Mouse (Mus musculus) lung, postnatal 4 days (tissue): ENCODE data around the gene Prpf8.
"Not testable (repeated sequence)": the region's sequence is repeated elsewhere in the genome, so short reads cannot be mapped to it uniquely, and the experiment has no call there.

Experiments used
- DNase-seq, 2 experiments: peaks; one replicate each; pipeline ENCODE4 v3.0.0; 2021

The Prpf8 gene

DNA sequence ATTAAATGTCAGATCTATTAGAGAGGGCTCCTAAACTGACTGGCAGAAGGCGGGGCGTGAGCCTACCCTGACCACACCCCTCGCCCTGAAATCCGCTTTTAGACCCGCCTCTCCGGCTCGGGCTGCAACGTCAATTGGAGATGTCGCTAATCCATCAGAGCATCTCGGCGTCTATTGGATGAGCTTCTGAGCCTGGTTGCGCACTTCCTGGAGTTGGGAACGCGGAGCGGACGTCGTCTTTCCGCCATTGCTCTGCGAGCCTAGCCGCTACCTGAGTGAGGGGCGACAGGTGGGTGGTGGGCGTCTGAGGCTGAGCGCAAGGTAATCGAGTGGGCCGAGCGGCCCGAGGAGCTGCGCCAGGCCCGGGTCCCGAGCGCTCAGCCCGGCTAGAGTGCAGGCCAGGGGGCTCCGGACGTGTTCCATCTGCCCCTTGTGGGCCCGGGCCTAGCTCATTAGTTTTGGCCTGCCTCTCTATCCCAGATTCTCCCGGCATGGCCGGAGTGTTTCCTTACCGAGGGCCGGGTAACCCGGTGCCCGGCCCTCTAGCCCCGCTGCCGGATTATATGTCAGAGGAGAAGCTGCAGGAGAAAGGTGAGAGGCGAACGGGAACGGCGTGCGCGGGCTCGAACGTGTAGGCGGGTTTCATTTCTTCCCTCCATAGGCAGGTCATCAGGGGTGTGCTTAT is at the start of gene Prpf8:
Gene Prpf8 (plus strand): TSS at position 216 of the 685 bp plus-strand sequence.
- peak; percentile 97 to 98 for DNase-seq

DNA sequence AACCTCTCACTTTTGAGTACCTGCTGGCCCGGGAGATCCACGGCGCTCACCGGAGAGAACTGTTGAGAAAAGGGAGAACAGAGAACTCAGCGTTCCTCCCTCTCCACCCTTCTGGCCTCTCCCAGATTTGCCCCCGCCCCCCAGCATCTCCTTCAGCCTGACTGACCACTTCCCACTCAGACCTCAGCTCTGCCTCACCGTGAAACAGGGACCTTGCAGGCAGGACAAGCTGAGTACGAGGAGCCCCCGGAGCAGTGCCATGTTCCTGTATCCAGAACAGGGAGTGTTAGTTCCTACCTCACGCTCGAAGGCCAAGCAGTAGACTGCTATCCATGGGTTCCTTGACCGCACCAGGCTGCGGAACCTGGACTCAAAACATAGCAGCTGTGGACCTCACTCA is 48.4 kb upstream of the Prpf8 start:
- no peak for DNase-seq

DNA sequence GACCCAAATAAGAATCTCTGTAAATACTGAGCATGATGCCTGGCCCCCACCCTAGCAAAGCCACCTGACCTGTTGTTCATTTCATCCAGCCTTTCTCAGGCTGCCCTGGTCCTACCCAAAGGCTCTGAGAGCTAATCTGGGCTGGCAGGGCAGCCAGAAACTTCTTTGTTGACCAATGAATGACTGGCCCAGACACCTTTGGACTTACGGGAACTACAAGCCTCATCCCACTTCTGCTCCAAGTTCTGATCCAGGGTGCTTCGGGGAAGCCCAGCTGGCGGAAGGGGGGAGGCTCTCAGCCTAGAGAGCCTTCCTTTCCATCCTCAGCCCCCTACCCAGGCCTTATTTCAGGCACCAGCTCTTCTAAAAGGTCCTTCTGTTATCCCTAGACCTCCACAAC is 47.8 kb upstream of the Prpf8 start:
- no peak for DNase-seq

DNA sequence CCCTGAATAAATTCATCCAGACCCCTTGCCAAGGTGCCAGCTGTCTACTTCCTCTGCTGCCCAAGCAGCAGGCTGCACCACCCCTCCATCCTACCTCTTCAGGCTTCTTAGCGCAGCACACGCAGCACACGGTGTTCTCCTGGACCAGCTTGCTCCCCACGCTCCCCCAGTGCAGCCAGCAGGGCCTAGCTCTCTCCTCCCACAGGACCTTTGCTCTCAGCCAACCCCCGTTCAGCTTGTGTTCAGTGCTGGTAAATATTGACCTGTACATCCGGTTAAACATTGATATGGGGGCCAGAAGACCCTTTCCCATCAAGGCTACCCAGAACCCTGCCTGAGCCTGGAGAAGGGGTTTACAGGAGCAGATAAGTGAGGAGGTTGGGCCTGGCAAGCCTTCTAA is 47.3 kb upstream of the Prpf8 start, which contains the start of gene Serpinf2:
Gene Serpinf2 (minus strand): TSS at position 229 of the 400 bp plus-strand sequence.
- no peak for DNase-seq

DNA sequence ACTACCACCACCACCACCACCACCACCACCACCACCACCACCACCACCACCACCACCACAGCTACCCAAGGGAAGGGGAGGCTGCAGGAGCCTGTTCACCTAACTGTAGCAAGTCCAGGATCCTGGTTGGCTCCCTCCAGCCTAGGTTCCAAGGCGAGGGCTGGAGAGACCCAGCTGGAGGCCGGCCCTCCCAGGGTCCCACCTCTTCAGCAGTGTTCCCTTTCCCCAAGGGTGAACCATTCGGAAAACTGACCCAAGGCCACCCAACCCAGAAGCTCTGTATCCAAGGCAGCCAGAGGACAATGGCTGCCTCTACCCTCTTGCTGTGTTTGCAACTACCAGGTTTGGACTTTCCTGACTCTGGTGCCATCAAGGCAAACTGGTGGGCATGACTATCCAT is 46.7 kb upstream of the Prpf8 start:
- no peak for DNase-seq

DNA sequence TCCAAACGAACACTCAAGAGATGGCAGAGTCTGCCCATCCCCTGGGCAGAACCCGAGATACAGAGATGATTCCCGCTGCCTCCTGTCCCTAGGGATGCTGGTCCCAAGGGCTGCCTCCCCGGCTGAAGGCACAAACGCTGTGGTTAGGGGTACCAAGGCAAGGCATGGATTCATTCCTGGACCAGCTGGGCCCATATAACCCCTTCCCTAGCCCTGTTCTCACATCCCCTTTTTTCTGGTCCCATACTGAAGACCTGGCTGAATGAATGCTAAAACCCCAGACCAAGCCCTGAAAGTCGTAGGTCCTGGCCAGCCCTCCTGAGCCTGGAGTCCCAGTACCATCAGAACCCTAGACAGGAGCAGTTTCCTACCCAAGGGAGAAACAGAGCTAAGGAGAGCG is 45.6 kb upstream of the Prpf8 start:
- no peak for DNase-seq

DNA sequence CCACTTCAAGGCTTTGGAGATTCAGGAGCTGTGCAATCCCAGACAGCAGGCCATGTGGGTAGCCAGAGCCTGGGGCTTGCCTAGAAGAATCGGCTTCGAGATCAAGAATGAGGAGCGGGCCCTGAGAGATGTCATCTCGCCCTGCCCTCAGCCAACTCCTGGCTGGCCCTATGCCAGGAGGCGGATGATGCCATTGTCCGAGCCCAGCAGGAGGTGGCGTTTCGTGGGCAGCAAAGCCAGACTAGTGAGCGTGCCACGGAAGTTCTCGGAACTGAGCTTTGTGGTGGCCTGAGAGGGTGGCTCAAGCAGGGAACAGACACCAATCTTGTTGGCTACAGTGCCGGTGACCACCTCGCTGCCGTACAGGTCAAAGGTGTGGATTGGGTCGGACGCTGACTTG is 45.0 kb upstream of the Prpf8 start:
- DNase-seq: no peak

DNA sequence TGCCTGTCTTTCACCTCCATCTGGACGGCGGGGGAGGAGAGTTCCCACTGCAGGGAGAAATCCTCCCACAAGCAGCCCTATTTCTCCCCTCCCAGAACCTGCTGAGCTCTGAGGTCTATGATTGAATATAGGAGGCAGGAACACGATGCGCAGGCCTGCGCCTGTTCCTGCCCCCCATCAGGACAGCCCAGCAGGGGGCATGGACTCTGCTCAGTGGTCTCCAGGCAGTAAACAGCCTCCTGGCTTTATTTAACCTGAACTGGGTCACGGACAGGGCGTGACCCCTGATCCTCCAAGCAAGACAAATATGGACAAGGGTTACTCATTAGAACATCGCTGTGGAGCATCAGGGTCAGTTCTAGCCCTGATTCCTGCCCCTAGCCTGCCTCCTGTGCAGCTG is 42.9 kb upstream of the Prpf8 start:
- no peak for DNase-seq

DNA sequence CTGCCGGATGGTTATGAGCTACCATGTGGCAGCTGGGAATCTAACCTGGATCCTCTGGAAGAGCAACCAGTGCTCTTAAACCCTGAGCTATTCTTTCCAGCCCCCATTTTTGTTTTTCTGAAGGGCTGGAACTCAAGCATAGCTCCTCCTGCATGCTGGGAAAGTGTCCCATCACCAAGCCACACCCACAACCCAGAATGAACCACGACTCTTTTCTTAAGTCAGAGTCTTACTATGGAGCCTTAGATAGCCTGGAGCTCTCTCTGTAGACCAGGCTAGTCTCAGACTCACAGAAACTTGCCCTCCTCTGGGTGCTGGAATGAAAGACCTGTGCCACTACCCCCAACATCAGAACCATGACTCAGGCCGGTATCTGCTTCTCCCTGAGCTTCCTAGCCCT is 38.0 kb upstream of the Prpf8 start:
- DNase-seq: no peak

DNA sequence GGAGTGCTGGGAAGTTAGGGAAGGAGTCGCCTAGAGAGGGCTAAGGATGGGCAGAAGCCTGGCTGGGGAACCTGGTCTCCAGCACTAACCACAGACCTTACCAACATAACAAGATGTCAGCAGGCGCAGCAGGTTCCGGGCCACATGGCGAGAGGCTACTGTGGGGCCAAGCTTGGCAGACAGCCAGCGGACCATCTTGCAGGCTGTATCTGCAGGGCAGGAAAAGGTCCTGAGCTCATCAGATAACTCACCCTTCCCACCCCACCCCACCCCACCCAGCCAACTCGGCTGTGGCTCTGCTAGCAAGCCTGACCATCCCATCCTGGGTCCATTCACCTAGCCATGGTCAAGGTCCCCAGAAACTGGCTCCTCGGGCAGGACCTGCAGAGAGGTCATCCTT is 36.9 kb upstream of the Prpf8 start:
- DNase-seq: no peak

DNA sequence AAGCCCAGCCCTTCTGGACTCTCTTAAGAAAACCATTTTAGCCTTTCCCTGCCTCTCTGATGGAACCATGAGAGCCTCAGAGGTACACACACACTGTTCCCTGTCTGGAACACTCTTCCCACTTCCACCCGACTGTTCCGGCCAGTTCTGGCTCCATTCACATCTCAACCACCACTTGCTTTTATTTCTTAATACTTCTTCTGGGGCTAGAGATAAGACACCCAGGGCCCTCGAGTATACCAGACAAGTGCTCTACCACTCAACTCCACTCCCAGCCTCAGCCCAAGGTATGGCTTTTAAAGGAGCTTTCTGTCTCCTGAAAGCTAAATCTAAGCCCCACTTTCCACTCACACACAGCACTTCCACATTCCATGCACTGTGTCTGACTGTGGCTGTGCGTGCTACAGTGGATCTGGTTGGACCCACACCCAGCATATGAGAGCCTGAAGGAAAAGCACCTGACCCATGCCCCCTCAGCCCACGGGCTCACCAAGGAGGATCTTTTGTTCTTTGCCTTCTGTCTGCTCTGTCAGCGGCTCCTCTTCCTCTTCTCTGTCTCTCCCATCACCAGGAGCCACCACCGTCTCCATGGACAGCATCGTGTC is 36.2 kb upstream of the Prpf8 start:
- peak; percentile 21 to 43 for DNase-seq

DNA sequence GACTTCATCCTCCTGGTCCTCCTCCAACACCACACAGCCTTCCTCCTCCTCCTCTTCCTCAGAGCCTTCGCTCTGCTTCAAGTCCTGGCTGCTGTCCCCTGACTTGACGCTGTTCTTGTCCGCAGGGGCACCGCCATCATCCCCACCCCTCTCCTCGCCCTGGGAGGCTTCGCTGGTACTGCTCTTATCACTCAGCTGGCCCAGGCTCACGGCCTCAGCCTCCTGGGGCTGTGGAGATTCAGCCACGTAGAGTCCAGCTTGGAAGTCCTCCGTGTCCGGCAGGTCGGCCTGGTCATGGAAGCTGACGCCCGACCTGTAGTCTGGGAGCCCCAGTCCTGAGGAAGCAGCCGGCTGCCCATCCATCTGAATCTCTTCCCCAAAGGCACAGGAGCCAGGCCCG is 35.7 kb upstream of the Prpf8 start:
- no peak for DNase-seq

DNA sequence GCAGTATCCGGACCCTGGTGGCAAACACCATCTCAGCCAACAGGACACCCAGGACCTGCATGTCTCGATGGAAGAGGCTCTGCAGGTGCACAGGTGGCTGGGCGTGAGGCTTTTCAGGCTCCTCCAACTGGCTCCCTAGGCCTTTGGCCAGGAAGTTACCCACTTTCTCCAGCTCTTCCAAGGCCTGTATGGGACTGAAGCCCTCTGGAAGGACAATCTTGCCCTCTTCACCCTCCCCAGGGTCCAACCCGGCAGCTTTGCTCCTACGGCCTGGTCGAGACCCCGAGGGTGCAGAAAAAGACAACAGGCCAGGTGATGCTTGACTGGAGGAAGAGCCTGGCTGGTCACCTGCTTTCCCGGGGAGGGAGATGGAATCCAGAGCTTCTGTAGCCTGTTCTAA is 34.5 kb upstream of the Prpf8 start:
- peak in 1 of 2 experiments; percentile 21 for DNase-seq

DNA sequence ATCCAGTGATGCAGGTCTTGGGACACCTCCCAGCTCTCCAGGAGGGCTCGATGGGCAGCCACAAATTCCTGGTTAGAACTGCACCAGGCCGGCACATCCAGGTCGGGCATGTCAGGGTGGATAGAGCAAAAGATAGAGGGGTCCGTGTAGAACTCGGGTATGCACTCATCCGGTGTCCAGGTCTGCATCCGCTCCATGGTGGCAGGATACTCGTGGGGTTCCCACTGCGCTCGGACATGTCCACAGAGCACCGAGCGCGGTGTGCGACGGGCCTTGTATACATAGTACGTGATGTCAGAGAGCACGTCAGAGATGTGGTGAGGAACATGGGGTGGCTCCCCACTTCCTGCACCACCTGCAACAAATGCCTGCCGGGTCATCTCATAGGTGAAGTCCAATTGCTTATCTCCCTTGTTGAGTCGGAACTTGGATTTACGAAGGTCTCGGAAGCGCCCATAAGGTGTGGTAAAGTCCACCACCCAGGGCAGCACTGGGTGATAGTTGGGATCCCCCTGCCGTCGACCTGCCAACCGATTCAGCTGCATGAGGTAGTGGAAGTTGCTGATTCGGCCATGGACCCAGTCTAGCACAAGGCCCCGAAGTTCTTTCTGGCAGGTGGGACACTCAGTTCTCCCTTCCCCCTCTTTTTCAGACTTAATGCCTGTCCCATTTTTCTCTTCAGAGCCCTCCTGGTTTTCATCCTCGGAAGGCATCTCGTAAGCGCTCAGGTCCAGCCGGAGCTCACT is 33.6 kb upstream of the Prpf8 start:
- peak in 1 of 2 experiments; percentile 29 for DNase-seq

DNA sequence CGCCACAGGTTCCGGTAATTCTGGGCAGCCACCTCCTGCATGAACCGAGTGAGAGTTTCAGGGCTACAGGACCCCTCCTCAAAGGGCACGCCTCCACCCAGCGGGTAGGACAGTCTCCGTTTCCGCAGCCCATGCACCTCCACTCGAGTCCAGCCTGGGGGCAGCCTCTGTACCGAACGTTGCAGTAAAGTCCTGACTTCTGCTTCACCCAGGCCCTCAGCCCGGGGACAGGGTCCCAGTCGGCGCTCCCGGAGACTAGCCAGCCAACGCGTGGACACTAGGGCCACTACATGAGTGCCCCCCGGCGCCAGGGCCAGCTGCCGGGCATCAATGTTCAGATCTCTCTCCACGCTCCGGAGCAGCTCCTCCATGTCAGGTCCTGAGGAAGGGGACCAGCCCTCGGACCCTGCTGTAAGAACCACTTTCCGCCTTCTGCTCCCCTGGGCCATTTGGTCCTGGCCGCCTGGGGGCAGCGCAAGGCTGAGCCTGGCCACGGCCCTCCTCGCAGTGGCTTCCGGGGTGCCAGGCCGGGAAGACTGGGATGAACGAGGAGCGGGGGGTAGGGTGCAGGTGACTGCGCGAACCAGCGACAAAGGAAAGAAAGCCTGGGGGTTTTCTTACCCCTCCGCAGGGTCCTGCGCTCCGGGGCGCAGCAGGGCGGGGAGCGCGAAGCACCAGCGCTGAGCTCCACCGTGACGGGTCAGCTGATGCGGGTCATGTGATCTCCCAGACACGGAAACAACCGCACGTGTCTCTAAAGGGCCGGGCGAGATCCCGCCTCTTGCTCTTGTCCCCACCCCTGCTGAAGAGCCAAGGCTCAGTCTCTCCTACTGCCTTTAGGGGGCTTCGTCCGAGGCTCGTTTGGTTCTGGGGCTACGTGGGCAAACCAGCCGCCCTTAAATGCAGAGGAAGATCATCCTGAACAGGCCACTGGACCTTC is 32.4 kb upstream of the Prpf8 start, which contains the start of gene Wdr81:
Gene Wdr81 (minus strand): TSS at position 727 of the 940 bp plus-strand sequence.
- DNase-seq: peak; percentile 90 to 92

DNA sequence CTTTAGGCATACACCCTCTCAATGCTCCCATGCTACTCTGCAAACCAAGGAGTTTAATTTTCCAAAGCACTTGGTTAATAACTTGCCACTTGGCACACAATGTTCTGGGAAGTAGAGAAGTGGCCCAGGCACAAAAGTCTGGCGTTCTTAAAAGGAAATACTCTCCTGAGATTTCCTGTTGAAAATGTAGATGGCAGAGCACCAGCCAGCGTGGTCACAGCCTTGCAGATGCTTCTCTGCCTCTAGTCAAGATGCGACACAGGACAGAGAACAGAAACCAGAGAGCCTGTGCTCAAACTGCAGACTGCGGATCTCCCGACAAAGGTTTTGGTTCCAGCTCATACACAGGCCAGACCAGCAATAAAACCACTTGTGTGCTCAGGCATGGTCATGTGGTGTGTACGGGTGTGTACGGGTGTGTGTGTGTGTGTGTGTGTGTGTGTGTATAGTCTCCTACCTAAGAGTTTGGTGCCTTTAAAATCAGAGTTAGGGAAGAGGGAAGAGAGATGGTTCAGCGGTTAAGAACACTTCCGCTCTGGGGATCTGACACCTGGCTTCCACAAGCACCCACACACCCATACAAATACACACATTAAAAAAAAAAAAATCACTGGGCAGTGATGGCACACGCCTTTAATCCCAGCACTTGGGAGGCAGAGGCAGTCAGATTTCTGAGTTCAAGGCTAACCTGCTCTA is 31.4 kb upstream of the Prpf8 start:
- DNase-seq: no peak

DNA sequence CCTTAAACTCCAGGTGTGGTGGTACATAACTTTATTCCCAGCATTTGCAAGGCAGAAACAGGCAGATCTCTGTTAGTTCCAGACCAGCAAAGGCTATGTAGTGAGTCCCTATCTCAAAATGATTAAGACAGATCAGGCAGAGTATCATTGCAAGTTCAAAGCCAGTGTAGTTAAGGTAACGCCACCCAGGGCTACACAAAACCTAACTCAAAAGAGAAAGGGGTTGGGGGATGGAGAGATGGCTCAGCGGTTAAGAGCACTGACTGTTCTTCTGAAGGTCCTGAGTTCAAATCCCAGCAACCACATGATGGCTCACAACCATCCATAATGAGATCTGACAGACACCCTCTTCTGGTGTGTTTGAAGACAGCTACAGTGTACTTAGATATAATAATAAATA is 30.6 kb upstream of the Prpf8 start:
- not testable (repeated sequence) for DNase-seq

DNA sequence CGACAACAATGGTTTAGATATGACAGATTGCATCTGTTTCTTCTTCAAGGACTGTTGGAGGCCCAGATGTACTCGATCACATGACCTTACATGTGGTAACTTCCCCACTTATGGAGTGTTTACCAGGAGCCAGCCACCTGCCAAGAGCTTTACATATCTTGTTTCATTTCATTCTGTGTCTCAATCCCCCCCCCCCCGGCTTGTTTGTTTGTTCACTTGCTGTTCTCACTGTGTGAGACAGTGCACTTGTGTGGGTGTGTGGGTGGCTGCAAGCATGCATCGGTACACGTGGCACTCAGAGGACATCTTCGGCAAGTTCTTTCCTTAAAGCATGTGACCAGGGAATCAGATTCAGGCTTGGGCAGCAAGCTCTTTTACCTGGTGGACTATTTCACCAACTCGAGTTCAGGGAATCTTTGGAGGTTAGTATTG is 30.2 kb upstream of the Prpf8 start:
- no peak for DNase-seq

DNA sequence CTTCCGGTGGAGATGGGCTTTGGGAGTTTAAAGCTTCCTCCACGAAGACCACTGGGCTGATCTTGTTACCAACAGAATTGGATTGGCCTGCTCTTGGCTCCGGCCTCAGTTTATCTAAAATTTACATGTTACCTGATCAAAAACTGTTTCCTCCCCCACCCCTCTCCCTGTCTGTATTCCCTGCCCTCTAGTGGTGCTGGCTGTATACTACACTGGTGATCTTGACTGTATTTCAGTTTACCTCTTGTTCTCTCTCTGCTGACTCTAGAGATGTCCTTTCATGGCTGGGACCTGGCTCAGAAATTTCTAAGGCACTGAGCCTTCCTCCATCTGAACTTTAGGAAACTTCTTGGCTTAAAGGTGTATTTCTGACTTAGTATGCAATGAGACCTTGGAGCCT is 28.4 kb upstream of the Prpf8 start:
- DNase-seq: peak in 1 of 2 experiments; percentile 56

DNA sequence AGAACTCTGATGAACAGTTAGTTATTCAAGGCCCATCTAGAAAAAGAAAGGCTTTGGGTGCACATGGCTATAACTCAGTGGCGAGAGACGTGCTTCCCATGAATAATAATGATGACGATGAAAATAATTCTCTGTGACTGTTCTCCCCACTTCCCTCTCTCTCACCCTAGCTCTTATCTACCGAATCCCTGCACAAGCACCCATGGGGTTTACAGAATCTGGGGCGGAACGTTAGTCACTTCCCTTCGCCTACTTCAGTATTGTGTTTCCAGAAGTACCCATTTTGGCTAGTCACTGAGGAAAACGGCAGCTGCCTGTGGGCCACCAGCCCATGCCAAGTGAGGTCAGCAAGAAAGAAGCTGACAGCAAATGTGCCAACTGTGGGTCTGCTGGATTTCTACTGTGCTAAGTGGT is 28.0 kb upstream of the Prpf8 start:
- no peak for DNase-seq

DNA sequence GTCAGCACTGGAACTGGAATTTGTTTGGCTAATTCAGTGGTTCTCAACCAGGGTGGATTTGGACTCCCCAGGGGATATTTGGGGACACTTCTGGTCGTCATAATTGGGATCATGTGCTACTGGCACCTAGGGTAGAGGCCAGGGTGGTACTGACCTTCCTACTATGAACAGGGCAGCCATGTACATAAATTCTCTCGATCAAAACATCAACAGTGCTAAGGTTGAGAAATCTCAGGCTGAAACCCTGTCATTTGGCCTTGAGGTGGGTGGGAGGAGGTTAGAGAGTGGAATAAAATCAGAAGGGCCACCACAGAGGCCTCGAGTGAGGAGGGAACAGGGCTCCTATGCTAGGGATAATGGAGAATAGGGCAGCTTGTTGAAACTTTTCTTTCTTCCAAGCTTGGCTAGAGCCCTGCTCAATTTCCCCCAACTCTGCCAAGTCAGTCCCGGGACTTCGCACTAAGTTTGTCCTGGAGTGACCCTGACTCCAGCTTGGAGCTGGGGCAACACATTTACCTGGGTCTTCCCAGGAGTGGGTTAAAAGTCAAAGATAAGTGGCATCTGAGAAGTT is 27.4 kb upstream of the Prpf8 start:
- no peak for DNase-seq

DNA sequence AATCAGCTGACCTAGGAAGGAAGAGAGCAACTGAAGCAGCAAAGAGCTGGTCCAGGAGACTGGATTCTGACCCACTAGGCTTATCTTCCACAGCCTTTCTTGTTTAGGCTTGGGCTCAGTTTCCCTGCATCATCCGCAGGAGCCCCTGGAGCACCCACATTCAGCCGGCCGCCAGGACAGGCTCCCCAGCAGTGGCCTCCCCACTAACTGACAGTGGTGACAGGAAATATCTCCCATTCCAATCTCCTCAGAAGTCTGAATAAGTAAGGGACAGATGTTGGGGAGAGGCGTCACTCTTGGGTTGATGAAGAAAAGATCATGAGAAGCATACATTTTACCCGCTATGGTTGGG is 26.9 kb upstream of the Prpf8 start:
- DNase-seq: no peak
